Mouse (Mus musculus) liver, embryonic 16.5 days (tissue): ENCODE data around the gene Dync1li1. TPM values are rescaled to one million over a fixed set of nuclear protein-coding genes. Genes with fewer than 3 reads are reported as not detected.

Experiments
- ATAC-seq: fragments of 200-750 bp; cut with Nextera tagmentation; 2 replicates; pipeline ENCODE4 v1.8.0; 2017; ENCODE audit warnings: low read depth, mild to moderate bottlenecking, moderate number of reproducible peaks, moderate library complexity
- H3K27ac ChIP-seq: fragments of 300-500 bp; sonication (generic); 2 replicates; pipeline ENCODE4 v1.5.1; 2014; ENCODE audit warnings: mild to moderate bottlenecking, low read length
- H3K27me3 ChIP-seq: fragments of 300-500 bp; sonication (generic); 2 replicates; pipeline ENCODE4 v1.6.1; 2014; ENCODE audit warnings: low read depth, low read length, mixed read lengths; ENCODE audit not compliant: control insufficient read depth, insufficient read depth
- H3K36me3 ChIP-seq: fragments of 300-500 bp; sonication (generic); 2 replicates; pipeline ENCODE4 v1.6.1; 2014; ENCODE audit warnings: mild to moderate bottlenecking; ENCODE audit not compliant: control insufficient read depth, insufficient read depth
- H3K4me1 ChIP-seq: fragments of 300-500 bp; sonication (generic); 2 replicates; pipeline ENCODE4 v1.6.1; 2014; ENCODE audit warnings: low read depth, low read length, mixed read lengths; ENCODE audit not compliant: control insufficient read depth
- H3K4me2 ChIP-seq: fragments of 300-500 bp; sonication (generic); 2 replicates; pipeline ENCODE4 v1.6.1; 2014; ENCODE audit warnings: low read depth, low read length, mixed read lengths
- H3K4me3 ChIP-seq: fragments of 300-500 bp; sonication (generic); 2 replicates; pipeline ENCODE4 v1.5.1; 2014; ENCODE audit warnings: low read depth, mild to moderate bottlenecking, low read length
- H3K9ac ChIP-seq: fragments of 300-500 bp; sonication (generic); 2 replicates; pipeline ENCODE4 v1.6.1; 2014; ENCODE audit warnings: low read depth, low read length
- H3K9me3 ChIP-seq: fragments of 300-500 bp; sonication (generic); replicated peaks from 2 replicates; pipeline ENCODE4 v1.6.1; 2016; ENCODE audit warnings: low read length; ENCODE audit not compliant: control insufficient read depth
- WGBS: fragments of 180-500 bp; shearing (Covaris S2); extraction: QIAGEN DNeasy Blood & Tissue Kit; methylation state at CpG from one replicate; pipeline ENCODE4 v1.1.7; 2014; ENCODE audit not compliant: insufficient replicate concordance; 5-methylcytosine and 5-hydroxymethylcytosine counted together
- polyA plus RNA-seq: library from polyadenylated mRNA; unstranded; fragments of >200 nt; fragmentation: Nextera tagmentation; extraction: Ambion mirVana; gene quantifications from 2 replicates; pipeline ENCODE4 v1.2.1, GENCODE M21; 2015

Dync1li1 gene
- polyA plus RNA-seq, 1 experiment from 2014 or later: 19.3 TPM

DNA sequence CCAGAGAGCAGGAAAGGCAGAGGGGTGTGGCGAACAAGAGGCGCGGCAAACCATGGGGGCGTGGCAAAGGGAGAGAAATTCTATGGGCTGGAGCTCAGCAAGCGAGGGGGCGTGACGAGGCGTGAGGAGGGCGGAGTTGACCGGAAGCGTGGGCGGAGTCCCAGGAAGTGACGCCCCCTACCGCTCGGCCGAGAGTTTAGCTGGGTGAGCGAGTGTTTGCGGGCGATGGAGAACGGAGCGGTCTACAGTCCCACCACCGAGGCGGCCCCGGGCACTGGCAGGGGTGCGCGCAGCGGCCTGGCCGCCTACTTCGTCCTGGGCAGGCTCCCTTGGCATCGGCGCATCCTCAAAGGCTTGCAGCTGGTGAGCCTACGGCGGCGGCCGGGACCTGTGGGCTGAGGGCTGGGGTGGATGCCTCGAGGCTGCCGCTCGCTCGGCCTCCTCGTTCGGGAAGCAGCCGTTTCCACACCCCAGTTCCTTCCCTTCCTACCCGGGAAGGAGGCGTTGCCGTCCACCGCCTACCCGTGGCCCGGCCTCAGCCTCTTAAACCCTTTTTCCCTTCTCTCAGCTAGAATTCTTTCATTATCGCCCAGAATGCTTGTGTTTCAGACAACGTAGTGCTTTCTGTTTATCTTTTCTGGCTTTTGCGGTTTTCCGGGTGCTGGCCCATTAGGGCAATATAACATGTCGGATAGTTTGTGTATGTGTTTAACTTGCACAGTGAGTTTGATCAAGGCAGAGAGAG is 42.6 kb downstream of the Dync1li1 start, which contains the start of gene Cmtm6:
Gene Cmtm6 (plus strand): TSS at position 106 of the 745 bp plus-strand sequence.
- under 1% methylated on average over 53 of the region's 53 CpGs for WGBS
- no peaks in the 10 kb centered on the region for H3K9me3 ChIP-seq
- H3K4me1 ChIP-seq: peaks cover 43% of the 10 kb centered on the region
- H3K4me2 ChIP-seq: peak within 1 kb of the TSS; percentile 88
- H3K36me3 ChIP-seq: no peaks in the 10 kb centered on the region
- peak within 1 kb of the TSS; percentile 81 for H3K4me3 ChIP-seq
- peak within 1 kb of the TSS; percentile 93 for H3K27ac ChIP-seq
- ATAC-seq: peak; percentile 85
- no peaks in the 10 kb centered on the region for H3K27me3 ChIP-seq
- peak within 1 kb of the TSS; percentile 84 for H3K9ac ChIP-seq

GRCm38 (mm10) chr9:114731871-114732682 is 43.5 kb downstream of the Dync1li1 start:
- H3K4me1 ChIP-seq: peaks cover 52% of the 10 kb centered on the region
- peak overlapping the region; percentile 88 for H3K4me2 ChIP-seq
- H3K9ac ChIP-seq: peak overlapping the region; percentile 84
- peak overlapping the region; percentile 93 for H3K27ac ChIP-seq
- 40% methylated on average over 12 of the region's 12 CpGs for WGBS
- H3K36me3 ChIP-seq: no peaks in the 10 kb centered on the region
- no peak for ATAC-seq
- peak overlapping the region; percentile 81 for H3K4me3 ChIP-seq
- H3K27me3 ChIP-seq: no peaks in the 10 kb centered on the region
- H3K9me3 ChIP-seq: no peaks in the 10 kb centered on the region

DNA sequence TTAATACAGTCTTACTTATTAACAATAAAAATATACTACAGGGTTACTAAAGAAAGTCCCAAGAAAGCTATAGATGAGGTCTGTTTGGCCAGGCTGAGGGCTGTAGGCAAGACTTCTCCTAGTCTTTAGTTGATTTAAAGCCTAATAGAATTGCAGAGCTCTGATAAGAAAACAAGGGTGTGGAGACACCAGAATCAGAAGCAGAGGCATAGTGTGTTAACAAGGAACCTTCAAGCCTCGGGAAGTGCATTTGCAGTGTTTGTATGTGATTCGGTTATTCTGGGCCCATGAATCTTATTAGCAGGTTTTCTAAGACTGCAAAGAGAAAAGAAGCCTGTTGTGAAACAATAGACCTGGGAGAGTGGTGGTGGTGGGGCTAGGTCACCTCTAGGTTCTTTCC is 44.6 kb downstream of the Dync1li1 start:
- WGBS: 34% methylated on average over 2 of the region's 2 CpGs
- H3K4me1 ChIP-seq: peaks cover 55% of the 10 kb centered on the region
- H3K27me3 ChIP-seq: no peaks in the 10 kb centered on the region
- H3K9me3 ChIP-seq: no peaks in the 10 kb centered on the region
- H3K9ac ChIP-seq: no peak overlapping the region
- H3K36me3 ChIP-seq: no peaks in the 10 kb centered on the region
- ATAC-seq: no peak
- H3K4me2 ChIP-seq: peak overlapping the region; percentile 15
- H3K27ac ChIP-seq: no peak overlapping the region
- H3K4me3 ChIP-seq: no peak overlapping the region

DNA sequence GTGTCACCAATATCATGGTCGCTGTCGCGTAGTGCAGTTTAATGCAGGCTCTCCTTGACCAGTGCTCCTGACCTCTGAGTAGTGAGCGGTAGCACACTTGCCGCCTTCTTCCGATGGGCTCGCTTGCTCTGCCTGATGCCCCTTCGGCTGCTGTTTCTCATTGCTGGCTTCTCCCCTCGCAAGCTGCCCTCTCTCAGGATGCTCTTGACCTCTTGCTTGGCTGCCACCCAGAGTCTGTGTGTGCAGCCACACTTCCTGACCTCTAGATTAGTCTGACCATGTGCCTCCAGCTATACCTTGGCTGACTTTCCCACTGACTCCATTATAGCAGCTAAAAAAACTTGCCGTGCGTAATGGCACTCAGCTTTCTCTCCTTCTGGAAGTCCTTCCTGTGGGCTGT is 47.9 kb downstream of the Dync1li1 start:
- peak; percentile 62 for ATAC-seq
- H3K4me1 ChIP-seq: peaks cover 40% of the 10 kb centered on the region

DNA sequence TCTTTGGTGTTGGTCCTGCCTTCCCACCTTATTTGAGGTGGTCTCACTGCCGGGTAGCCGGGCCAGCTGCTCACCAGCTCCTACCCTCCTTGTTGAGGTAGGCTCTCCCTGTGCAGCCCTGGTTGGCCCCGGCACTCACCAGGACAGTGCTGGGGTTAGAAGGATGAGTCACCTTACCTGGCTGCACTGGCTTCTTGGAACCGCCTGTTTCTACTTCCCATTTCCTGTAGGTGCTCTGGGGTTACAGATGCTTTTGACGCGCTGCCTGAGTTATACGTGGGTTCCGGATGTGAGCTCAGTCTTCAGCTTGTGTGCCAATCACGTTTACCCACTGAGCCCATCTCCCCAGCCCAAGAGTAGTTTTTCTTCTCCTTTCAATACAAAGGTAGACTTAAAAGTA is 51.7 kb downstream of the Dync1li1 start:
- no peak overlapping the region for H3K4me2 ChIP-seq
- no peaks in the 10 kb centered on the region for H3K27me3 ChIP-seq
- no peaks in the 10 kb centered on the region for H3K36me3 ChIP-seq
- peaks cover 14% of the 10 kb centered on the region for H3K4me1 ChIP-seq
- no peak for ATAC-seq
- no peak overlapping the region for H3K9ac ChIP-seq
- no peak overlapping the region for H3K27ac ChIP-seq
- H3K4me3 ChIP-seq: no peak overlapping the region
- 75% methylated on average over 9 of the region's 9 CpGs for WGBS
- no peaks in the 10 kb centered on the region for H3K9me3 ChIP-seq

More for the DNA sequence above, 47.9 kb downstream of the Dync1li1 start:
- Histone ChIP-seq H3K9me3 (no peaks in the 10 kb centered on the region), H3K4me2 (no peak overlapping the region), H3K4me3 (no peak overlapping the region), H3K36me3 (no peaks in the 10 kb centered on the region), H3K27ac (no peak overlapping the region), H3K27me3 (no peaks in the 10 kb centered on the region), H3K9ac (no peak overlapping the region)
- 77% methylated on average over 11 of the region's 11 CpGs for WGBS

- peak; percentile 53 for ATAC-seq
- 30% methylated on average over 2 of the region's 2 CpGs for WGBS
Observed at GRCm38 (mm10) chr9:114742731-114743130, 54.1 kb downstream of the Dync1li1 start.

DNA sequence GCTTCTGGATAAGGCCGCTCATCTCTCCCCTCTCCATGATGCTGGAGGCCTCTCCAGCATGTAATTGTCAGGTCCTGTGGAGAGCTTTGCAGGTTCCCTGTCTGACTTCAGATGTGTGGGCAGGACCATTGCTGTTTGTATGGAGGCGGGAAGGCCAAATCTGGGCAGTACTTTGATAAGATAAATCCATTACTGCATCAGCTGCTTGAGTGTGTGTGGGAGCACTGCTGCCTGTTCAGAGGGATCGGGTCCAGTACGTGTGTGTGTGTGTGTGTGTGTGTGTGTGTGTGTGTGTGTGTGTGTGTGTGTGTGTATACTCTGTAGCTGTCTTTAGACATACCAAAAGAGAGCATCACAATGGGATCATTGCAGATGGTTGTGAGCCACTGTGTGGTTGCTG is 56.6 kb downstream of the Dync1li1 start:
- WGBS: 44% methylated on average over 4 of the region's 4 CpGs

More at GRCm38 (mm10) chr9:114742731-114743130, 54.1 kb downstream of the Dync1li1 start:
- no peak overlapping the region for H3K9ac ChIP-seq
- no peaks in the 10 kb centered on the region for H3K9me3 ChIP-seq
- no peaks in the 10 kb centered on the region for H3K27me3 ChIP-seq
- no peak overlapping the region for H3K4me2 ChIP-seq
- peaks cover 5% of the 10 kb centered on the region for H3K36me3 ChIP-seq
- H3K4me3 ChIP-seq: no peak overlapping the region
- H3K4me1 ChIP-seq: no peaks in the 10 kb centered on the region; the same call in 1 of the 2 replicates
- H3K27ac ChIP-seq: 0 out of 2 replicates have a peak overlapping the region, but pooled peaks have one; percentile 23

GRCm38 (mm10) chr9:114745654-114746053 is 57.1 kb downstream of the Dync1li1 start:
- no peak overlapping the region for H3K4me3 ChIP-seq
- WGBS: 23% methylated on average over 4 of the region's 4 CpGs

More for the DNA sequence above, 56.6 kb downstream of the Dync1li1 start:
- H3K4me3 ChIP-seq: no peak overlapping the region
- H3K36me3 ChIP-seq: peaks cover 17% of the 10 kb centered on the region
- H3K9ac ChIP-seq: no peak overlapping the region
- no peak for ATAC-seq
- no peaks in the 10 kb centered on the region; the same call in 1 of the 2 replicates for H3K4me1 ChIP-seq
- no peak overlapping the region for H3K4me2 ChIP-seq
- H3K9me3 ChIP-seq: no peaks in the 10 kb centered on the region
- H3K27ac ChIP-seq: no peak overlapping the region
- no peaks in the 10 kb centered on the region for H3K27me3 ChIP-seq

More at GRCm38 (mm10) chr9:114745654-114746053, 57.1 kb downstream of the Dync1li1 start:
- ATAC-seq: no peak
- Histone ChIP-seq H3K9me3 (no peaks in the 10 kb centered on the region), H3K4me2 (no peak overlapping the region), H3K27me3 (no peaks in the 10 kb centered on the region), H3K4me1 (no peaks in the 10 kb centered on the region; the same call in 1 of the 2 replicates), H3K9ac (no peak overlapping the region), H3K36me3 (peaks cover 17% of the 10 kb centered on the region), H3K27ac (no peak overlapping the region)
